Mouse (Mus musculus) ES-Bruce4 (cell line): ENCODE results near the gene Slc39a11.

Experiments
- CTCF ChIP-seq: IDR thresholded peaks from one replicate; pipeline ENCODE4 v1.8.1; 2011; ENCODE audit warnings: low read depth, low read length
- EP300 ChIP-seq: IDR thresholded peaks from 2 replicates; pipeline ENCODE4 v1.6.1; 2011; ENCODE audit warnings: low read depth, low read length; ENCODE audit not compliant: insufficient read depth
- POLR2A ChIP-seq: IDR thresholded peaks from one replicate; pipeline ENCODE4 v1.8.1; 2011; ENCODE audit warnings: low read length; ENCODE audit not compliant: insufficient read depth

DNA sequence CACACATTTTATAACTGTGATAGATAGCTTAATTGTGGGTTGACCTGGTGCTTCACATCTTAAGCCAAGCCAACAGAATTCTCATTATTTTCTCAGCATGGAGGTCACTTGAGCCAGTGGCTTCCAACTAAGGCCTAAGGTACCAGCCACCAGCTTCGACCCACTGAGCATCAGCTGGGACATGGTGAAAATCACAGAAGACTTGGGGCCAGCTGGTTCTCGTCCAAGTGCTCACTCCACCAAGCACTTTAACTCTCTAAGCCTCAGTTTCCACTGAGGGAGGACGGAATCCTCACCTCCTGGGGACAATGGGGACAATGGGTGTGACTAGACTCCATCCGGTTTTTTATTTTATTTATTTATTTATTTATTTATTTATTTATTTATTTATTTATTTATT is 27.9 kb downstream of the Slc39a11 start:
- TF ChIP-seq CTCF = no peak
- no peak for TF ChIP-seq EP300
- no peak for TF ChIP-seq POLR2A
